Mouse (Mus musculus): Measurements from ENCODE around the gene Bud31. TPM values are rescaled to one million over a fixed set of nuclear protein-coding genes. Genes with fewer than 3 reads are reported as not detected.
A peak's percentile ranks its signal among the peaks of the same experiment; 100 is the strongest.
"Not testable (repeated sequence)": the region's sequence is repeated elsewhere in the genome, so short reads cannot be mapped to it uniquely, and the experiment has no call there.

The Bud31 gene
- polyA plus RNA-seq (2015; fragmentation: Nextera tagmentation; extraction: Ambion mirVana), result 196 TPM in 2 replicates

GRCm38 (mm10) chr5:145139571-145140519 lies at the start of gene Bud31, which contains the start of gene Pdap1:
Gene Bud31, plus strand, starts transcription at chr5:145140362.
Gene Pdap1, minus strand, starts transcription at chr5:145140238.
- Histone ChIP-seq H3K9ac (peak within 1 kb of the TSS; percentile 86), H3K36me3 (peaks cover 61% of the 10 kb centered on the region), H3K27me3 (no peaks in the 10 kb centered on the region), H3K9me3 (replicated peaks) (no peaks in the 10 kb centered on the region), H3K27ac (peak within 1 kb of the TSS; percentile 93), H3K4me3 (replicated peaks) (peak within 1 kb of the TSS; percentile 78), H3K4me2 (peak within 1 kb of the TSS; percentile 83), H3K4me1 (peaks cover 31% of the 10 kb centered on the region)
- peak; percentile 95 for ATAC-seq (replicated peaks; ENCODE audit: low FRiP score)
- under 1% methylated on average over 81 of the region's 84 CpGs for WGBS

GRCm38 (mm10) chr5:145096195-145096594 lies 44.0 kb upstream of the Bud31 start:
- 82% methylated on average over 4 of the region's 4 CpGs for WGBS
- Histone ChIP-seq H3K27ac (no peak overlapping the region), H3K9me3 (replicated peaks) (no peaks in the 10 kb centered on the region), H3K27me3 (no peaks in the 10 kb centered on the region), H3K4me1 (no peaks in the 10 kb centered on the region), H3K4me3 (replicated peaks) (no peak overlapping the region), H3K9ac (no peak overlapping the region), H3K4me2 (no peak overlapping the region), H3K36me3 (peaks cover 99% of the 10 kb centered on the region)
- ATAC-seq (replicated peaks; ENCODE audit: low FRiP score), result no peak

GRCm38 (mm10) chr5:145098340-145098821 lies 41.8 kb upstream of the Bud31 start:
- 93% methylated on average over 10 of the region's 10 CpGs for WGBS
- H3K36me3 ChIP-seq, result peaks cover 99% of the 10 kb centered on the region
- no peak overlapping the region for H3K4me3 ChIP-seq (replicated peaks)
- no peak overlapping the region for H3K4me2 ChIP-seq
- H3K9me3 ChIP-seq (replicated peaks), result no peaks in the 10 kb centered on the region
- H3K27ac ChIP-seq, result no peak overlapping the region
- H3K27me3 ChIP-seq, result no peaks in the 10 kb centered on the region
- no peak overlapping the region for H3K9ac ChIP-seq
- no peak for ATAC-seq (replicated peaks; ENCODE audit: low FRiP score)
- no peaks in the 10 kb centered on the region for H3K4me1 ChIP-seq

- Histone ChIP-seq H3K9ac (no peak overlapping the region), H3K4me3 (replicated peaks) (no peak overlapping the region), H3K4me1 (no peaks in the 10 kb centered on the region), H3K36me3 (peaks cover 99% of the 10 kb centered on the region), H3K4me2 (no peak overlapping the region), H3K9me3 (replicated peaks) (no peaks in the 10 kb centered on the region), H3K27me3 (no peaks in the 10 kb centered on the region), H3K27ac (no peak overlapping the region)
- WGBS, result 95% methylated on average over 9 of the region's 9 CpGs
- no peak for ATAC-seq (replicated peaks; ENCODE audit: low FRiP score)
Measured at GRCm38 (mm10) chr5:145100960-145101359, 39.2 kb upstream of the Bud31 start.

GRCm38 (mm10) chr5:145101451-145101850 lies 38.7 kb upstream of the Bud31 start:
- H3K9ac ChIP-seq; H3K9me3 ChIP-seq (replicated peaks); H3K4me3 ChIP-seq (replicated peaks); H3K4me1 ChIP-seq; H3K4me2 ChIP-seq; H3K27ac ChIP-seq; H3K27me3 ChIP-seq; ATAC-seq (replicated peaks; ENCODE audit: low FRiP score): not testable (repeated sequence)
- WGBS, result 95% methylated on average over 11 of the region's 11 CpGs
- peaks cover 99% of the 10 kb centered on the region for H3K36me3 ChIP-seq

GRCm38 (mm10) chr5:145102706-145103105 lies 37.5 kb upstream of the Bud31 start:
- no peak for ATAC-seq (replicated peaks; ENCODE audit: low FRiP score)
- Histone ChIP-seq H3K9ac (no peak overlapping the region), H3K4me3 (replicated peaks) (no peak overlapping the region), H3K36me3 (peaks cover 99% of the 10 kb centered on the region), H3K27ac (no peak overlapping the region), H3K9me3 (replicated peaks) (no peaks in the 10 kb centered on the region), H3K4me2 (no peak overlapping the region), H3K27me3 (no peaks in the 10 kb centered on the region), H3K4me1 (no peaks in the 10 kb centered on the region)
- WGBS, result 92% methylated on average over 4 of the region's 4 CpGs

- WGBS, result 92% methylated on average over 9 of the region's 9 CpGs
- H3K4me2 ChIP-seq, result no peak overlapping the region
- no peaks in the 10 kb centered on the region for H3K4me1 ChIP-seq
- H3K9me3 ChIP-seq (replicated peaks), result no peaks in the 10 kb centered on the region
- H3K36me3 ChIP-seq, result peaks cover 97% of the 10 kb centered on the region
- no peak overlapping the region for H3K27ac ChIP-seq
- ATAC-seq (replicated peaks; ENCODE audit: low FRiP score), result no peak
- no peak overlapping the region for H3K4me3 ChIP-seq (replicated peaks)
- H3K27me3 ChIP-seq, result no peaks in the 10 kb centered on the region
- H3K9ac ChIP-seq, result no peak overlapping the region
Measured at GRCm38 (mm10) chr5:145104328-145104727, 35.8 kb upstream of the Bud31 start.

GRCm38 (mm10) chr5:145105694-145106275 lies 34.4 kb upstream of the Bud31 start:
- H3K9ac ChIP-seq, result no peak overlapping the region
- no peak overlapping the region for H3K4me3 ChIP-seq (replicated peaks)
- H3K36me3 ChIP-seq, result peaks cover 97% of the 10 kb centered on the region
- no peaks in the 10 kb centered on the region for H3K27me3 ChIP-seq
- H3K27ac ChIP-seq, result no peak overlapping the region
- no peak overlapping the region for H3K4me2 ChIP-seq
- WGBS, result 88% methylated on average over 9 of the region's 9 CpGs
- H3K4me1 ChIP-seq, result no peaks in the 10 kb centered on the region
- no peaks in the 10 kb centered on the region for H3K9me3 ChIP-seq (replicated peaks)
- ATAC-seq (replicated peaks; ENCODE audit: low FRiP score), result no peak

- peaks cover 58% of the 10 kb centered on the region for H3K36me3 ChIP-seq
- no peak overlapping the region for H3K27ac ChIP-seq
- peaks cover 16% of the 10 kb centered on the region for H3K4me1 ChIP-seq
- H3K4me3 ChIP-seq (replicated peaks), result no peak overlapping the region
- H3K9me3 ChIP-seq (replicated peaks), result no peaks in the 10 kb centered on the region
- H3K4me2 ChIP-seq, result no peak overlapping the region
- no peak overlapping the region for H3K9ac ChIP-seq
- no peak for ATAC-seq (replicated peaks; ENCODE audit: low FRiP score)
- WGBS, result 88% methylated on average over 6 of the region's 6 CpGs
- no peaks in the 10 kb centered on the region for H3K27me3 ChIP-seq
Measured at GRCm38 (mm10) chr5:145110401-145110800, 29.8 kb upstream of the Bud31 start.

- WGBS, result 75% methylated on average over 8 of the region's 8 CpGs
- peaks cover 36% of the 10 kb centered on the region for H3K4me1 ChIP-seq
- H3K9ac ChIP-seq, result no peak overlapping the region
- H3K27me3 ChIP-seq, result no peaks in the 10 kb centered on the region
- H3K4me3 ChIP-seq (replicated peaks), result no peak overlapping the region
- H3K9me3 ChIP-seq (replicated peaks), result no peaks in the 10 kb centered on the region
- peaks cover 36% of the 10 kb centered on the region for H3K36me3 ChIP-seq
- H3K27ac ChIP-seq, result no peak overlapping the region
- no peak overlapping the region for H3K4me2 ChIP-seq
- no peak for ATAC-seq (replicated peaks; ENCODE audit: low FRiP score)
Measured at GRCm38 (mm10) chr5:145112566-145112965, 27.6 kb upstream of the Bud31 start.

- Histone ChIP-seq H3K9me3 (replicated peaks) (no peaks in the 10 kb centered on the region), H3K4me2 (peak overlapping the region; percentile 87), H3K4me3 (replicated peaks) (peak overlapping the region; percentile 77), H3K36me3 (peaks cover 28% of the 10 kb centered on the region), H3K27me3 (no peaks in the 10 kb centered on the region), H3K9ac (no peak overlapping the region; the same call in 1 of the 2 replicates), H3K27ac (no peak overlapping the region), H3K4me1 (peaks cover 43% of the 10 kb centered on the region)
- ATAC-seq (replicated peaks; ENCODE audit: low FRiP score), result no peak
- WGBS, result 24% methylated on average over 2 of the region's 2 CpGs
Measured at GRCm38 (mm10) chr5:145113416-145113815, 26.7 kb upstream of the Bud31 start.

GRCm38 (mm10) chr5:145114071-145114605 lies 26.0 kb upstream of the Bud31 start, which contains the start of gene Arpc1b:
Gene Arpc1b, plus strand, starts transcription at chr5:145114215.
- Histone ChIP-seq H3K27ac (peak within 1 kb of the TSS; percentile 48), H3K36me3 (peaks cover 23% of the 10 kb centered on the region), H3K27me3 (no peaks in the 10 kb centered on the region), H3K4me1 (peaks cover 44% of the 10 kb centered on the region), H3K9me3 (replicated peaks) (no peaks in the 10 kb centered on the region), H3K9ac (peak within 1 kb of the TSS; percentile 68), H3K4me3 (replicated peaks) (peak within 1 kb of the TSS; percentile 77), H3K4me2 (peak within 1 kb of the TSS; percentile 87)
- peak; percentile 83 for ATAC-seq (replicated peaks; ENCODE audit: low FRiP score)
- under 1% methylated on average over 53 of the region's 53 CpGs for WGBS
